ENCODE assay signal across 17 mouse cellular contexts in genomic region chrX:9598036-9598435, GRCm38 (mm10). TPM values are rescaled to one million over a fixed set of nuclear protein-coding genes. Genes with fewer than 3 reads are reported as not detected.
"Had no signal": no experiment of that assay in that cellular context is flagged by ENCODE, and none has a peak within 500 bp of the region (broad histone marks: within the 10 kb centered on the region; RNA-seq: fewer than 3 reads in every experiment).

No protein-coding gene starts in this region.

RNA-seq across cellular contexts. Expression of gene H2al1o, which starts 25.8 kb away (rescaled TPM):
- total RNA-seq: megakaryocyte progenitor cell, adult 5-6 weeks; midbrain, postnatal 0 days; monocyte, adult 5-6 weeks; neutrophil, adult 5-6 weeks had no signal
- polyA plus RNA-seq: lung, adult 2 months; lung, embryonic 15.5 days; lung, postnatal 0 days; macrophage; midbrain, embryonic 11.5 days; midbrain, embryonic 13.5 days; midbrain, embryonic 15.5 days; midbrain, postnatal 0 days; neural tube, embryonic 12.5 days; neural tube, embryonic 14.5 days; spleen, adult 2 months; stomach, embryonic 15.5 days; stomach, postnatal 0 days; thymus, adult 2 months had no signal
